Mouse (Mus musculus) ES-Bruce4 (cell line): ENCODE measurements around the gene Tfap2a.

Source experiments
- CTCF ChIP-seq: IDR thresholded peaks from one replicate; pipeline ENCODE4 v1.8.1; 2011; ENCODE audit warnings: low read depth, low read length
- POLR2A ChIP-seq: IDR thresholded peaks from one replicate; pipeline ENCODE4 v1.8.1; 2011; ENCODE audit warnings: low read length; ENCODE audit not compliant: insufficient read depth

- TF ChIP-seq CTCF = no peak
- no peak for TF ChIP-seq POLR2A
Observed at GRCm38 (mm10) chr13:40705821-40706425, 32.3 kb downstream of the Tfap2a start.
